Mouse (Mus musculus) liver, adult (tissue): ENCODE measurements around the gene AU040320.

ENCODE experiments used
- GATA4 ChIP-seq: IDR thresholded peaks from 2 replicates; pipeline ENCODE4 v1.6.1; 2014; ENCODE audit warnings: mild to moderate bottlenecking, low read length; ENCODE audit not compliant: insufficient replicate concordance

Gene AU040320

DNA sequence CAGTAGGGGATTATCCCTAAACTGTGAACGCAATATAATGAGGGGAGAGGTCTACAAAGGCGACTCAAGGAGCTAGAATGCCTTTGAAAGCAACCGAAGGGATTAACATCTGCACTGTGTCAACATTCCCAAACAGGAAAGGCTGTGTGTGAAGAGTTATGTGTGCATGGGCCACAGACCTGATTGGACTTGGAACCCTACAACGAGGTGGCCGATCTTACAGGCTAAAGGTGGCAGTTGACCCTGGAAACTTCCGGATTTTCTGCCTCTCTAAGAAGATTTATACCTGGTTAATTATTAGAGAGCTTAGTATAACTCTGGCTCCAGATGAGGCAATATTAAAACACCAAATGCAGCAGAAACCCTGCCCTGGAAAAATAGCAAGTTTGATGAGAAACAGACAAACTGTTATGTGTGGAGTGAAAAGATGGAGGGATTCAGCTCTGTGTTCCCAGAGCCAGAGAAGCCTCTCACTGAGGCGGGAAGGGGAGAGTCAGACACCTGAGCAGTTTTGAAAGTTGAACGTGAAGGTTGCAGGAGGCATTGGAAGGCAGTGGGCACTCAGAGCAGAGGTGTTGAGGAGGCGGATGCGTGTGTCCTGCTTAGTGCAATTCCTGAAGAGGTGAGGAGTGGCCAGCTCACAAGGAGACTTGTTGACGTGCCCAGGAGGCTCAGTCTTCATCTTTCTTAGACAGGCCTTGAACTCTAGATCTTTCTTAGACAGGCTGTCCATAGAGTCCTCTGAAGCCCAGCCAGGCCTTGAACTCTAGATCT lies 9.4 kb downstream of the AU040320 start:
- TF ChIP-seq GATA4 = no peak

DNA sequence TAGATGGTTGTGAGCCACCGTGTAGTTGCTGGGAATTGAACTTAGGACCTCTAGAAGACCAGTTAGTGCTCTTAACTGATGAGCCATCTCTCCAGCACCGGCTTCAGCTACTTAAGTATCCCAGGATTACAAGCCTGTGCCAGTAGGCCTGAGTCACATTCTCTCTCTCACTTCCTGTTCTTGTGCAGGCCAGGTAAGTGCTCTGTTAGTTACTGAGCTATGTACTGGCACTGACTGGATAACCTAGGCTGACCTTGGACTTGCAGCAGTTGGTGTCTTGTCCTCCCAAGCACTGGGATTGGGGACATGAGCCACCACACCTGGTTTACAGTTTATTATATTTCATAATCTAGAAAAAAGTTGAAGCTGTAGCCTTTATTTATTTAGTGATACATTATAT lies 10.1 kb downstream of the AU040320 start:
- no peak for TF ChIP-seq GATA4

DNA sequence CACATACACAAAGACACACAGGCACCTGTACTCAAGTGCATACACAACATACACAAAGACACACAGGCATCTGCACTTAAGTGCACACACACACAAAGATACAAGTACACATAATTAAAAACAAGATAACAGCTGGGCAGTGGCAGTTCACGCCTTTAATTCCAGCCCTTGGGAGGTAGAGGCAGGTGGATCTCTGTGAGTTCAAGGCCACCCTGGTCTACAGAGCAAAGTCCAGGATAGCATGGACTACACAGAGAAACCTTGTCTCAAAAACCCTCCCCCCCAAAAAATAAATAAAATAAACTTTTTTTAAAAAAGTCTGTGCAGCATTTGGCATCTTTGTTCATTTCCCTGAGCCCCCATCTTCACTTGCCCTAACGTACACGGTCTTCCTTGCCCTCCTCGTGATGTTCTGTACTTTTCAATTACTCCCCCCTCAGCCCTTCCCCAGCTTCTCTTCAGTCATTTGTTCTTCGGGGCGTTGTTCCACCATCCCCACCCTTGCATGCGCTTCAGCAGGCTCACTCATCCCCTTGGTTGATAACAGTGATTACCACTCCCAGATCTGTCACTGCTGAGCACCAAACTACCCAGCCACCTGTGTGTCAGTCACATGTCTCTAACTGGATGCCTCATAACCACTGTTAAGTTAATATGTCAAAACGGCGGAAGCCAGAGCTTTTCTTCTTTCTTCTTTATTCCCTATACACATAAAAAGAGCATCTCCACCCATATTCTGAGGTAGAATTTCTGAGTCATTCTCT lies 16.6 kb downstream of the AU040320 start:
- no peak for TF ChIP-seq GATA4

GRCm38 (mm10) chr4:126770831-126771230 lies 17.5 kb downstream of the AU040320 start:
- no peak for TF ChIP-seq GATA4

DNA sequence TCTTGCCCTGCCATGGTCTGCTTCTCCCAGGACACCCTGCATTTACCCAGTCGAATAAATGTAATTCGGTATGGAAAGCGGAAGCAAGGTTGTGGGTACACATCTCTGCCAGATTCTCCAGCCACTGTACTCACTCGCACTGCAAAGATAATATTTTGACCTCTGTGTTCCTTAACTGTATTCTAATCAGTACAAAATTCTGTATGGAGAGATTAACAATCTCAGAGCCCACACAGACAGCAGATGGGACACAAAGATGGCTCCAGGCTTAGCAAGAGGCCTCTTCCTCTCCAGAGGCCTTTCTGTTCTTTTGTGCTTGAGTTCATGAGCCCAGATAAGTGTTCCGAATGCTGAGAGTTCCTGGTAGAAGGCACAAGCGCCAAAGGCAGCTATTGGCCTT lies 20.5 kb downstream of the AU040320 start:
- no peak for TF ChIP-seq GATA4

- TF ChIP-seq GATA4 = no peak
These were observed 21.8 kb downstream of the AU040320 start for GRCm38 (mm10) chr4:126775182-126775581.

DNA sequence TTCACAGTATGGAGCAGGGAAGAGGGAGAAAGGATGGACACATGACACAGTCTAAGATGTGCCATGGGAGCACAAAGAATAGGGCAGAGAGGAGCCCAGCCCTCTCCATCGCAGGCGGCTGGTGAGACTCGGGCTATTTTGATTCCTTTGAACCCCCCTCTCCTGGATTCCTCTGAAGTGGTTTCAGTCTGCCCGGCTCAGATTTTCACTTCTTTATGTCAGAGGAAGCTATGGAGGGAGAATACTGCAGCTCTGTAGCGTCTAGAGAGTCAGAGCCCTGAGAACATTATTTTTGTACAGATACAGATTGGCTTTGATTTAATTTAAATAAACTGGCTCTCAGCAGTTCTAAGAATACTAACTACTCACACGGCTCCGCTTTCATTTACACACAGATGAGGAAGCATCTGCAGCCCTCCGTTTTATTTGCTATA lies 25.8 kb downstream of the AU040320 start:
- no peak for TF ChIP-seq GATA4

DNA sequence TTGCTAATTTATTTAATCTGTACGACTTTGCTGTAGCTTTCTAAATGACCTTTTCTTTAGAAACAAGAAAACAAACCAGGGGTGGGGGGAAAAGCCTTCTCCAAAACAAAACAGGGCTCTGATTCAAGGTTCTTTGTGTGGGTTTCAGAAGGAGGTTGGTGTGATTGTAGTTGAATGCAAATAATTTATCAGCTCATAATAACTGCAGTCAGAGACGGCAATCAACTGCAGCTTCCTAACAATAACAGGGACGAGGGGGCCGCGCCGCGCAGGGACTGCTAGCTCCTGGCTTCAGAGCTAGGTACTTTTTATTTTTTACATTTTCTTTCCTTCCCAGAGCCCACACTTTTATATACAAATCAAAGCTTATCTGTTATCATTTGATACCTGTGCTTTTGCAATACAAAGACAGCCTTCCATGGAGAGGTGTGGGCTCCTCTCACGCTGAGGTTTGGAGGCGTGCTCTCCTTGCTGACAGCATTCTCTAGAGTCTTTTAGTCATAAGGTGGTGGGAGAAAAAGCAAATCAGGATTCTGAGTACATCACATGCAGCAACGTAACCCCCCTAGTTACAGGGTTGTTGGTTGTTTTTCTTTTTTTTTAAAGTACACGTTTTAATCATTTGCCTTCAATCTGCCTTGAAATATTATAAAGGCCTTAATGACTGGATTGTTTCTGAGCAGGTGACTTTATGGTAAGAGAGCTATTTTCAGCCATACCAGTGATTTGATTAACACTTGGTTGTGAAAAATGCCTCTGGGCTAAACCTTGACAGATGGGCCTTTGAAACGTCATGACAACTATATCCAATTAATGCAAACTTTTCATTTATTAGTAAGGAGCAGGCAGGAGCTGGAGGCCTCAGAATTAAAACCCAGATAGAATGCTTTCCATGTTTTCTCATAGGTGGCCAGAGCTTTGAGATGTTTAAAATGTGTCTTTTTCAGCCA lies 26.8 kb downstream of the AU040320 start:
- no peak for TF ChIP-seq GATA4

- no peak for TF ChIP-seq GATA4
These were observed 28.5 kb downstream of the AU040320 start for GRCm38 (mm10) chr4:126781871-126782270.

DNA sequence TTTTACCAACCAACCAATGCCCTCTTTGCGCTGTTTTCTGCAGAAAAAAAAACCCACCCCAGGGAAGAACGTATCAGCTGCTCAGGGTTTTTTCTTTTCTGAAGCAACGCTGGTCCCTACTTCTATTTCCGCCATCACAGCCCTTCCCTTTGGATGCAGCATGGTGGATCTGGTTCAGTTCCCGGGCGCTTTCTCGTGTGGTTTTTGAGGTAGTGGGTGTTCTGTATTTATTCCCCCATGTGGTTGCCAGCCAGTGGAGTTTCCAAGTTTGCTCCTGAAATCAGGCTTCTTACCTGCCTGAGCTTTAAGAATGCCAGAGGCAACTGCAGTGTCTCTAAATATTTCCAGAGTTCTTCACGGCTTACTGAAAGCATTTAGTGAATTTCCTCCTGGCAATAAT lies 29.2 kb downstream of the AU040320 start:
- TF ChIP-seq GATA4 = no peak

DNA sequence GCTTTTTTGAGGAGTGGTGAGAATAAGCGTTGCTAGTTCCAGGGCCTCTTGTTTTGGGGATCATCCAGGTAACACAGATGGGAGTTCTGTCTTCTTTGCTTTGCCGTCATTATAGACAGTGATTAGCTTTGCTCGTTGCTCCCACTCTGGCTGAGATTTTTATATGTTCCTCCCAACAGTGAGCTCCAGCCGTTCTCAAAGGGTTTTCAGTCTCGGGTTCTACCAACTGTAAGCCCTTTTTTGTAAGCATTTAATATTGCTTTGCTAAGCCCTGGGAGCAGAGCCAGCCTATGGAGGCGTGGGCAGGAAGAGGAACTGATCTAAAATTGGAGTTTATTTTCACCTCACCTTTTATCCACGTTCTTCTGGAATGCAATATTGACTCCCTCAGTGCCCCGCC lies 29.7 kb downstream of the AU040320 start:
- no peak for TF ChIP-seq GATA4

- no peak for TF ChIP-seq GATA4
These were observed 39.2 kb downstream of the AU040320 start for GRCm38 (mm10) chr4:126792341-126793102.

- TF ChIP-seq GATA4 = no peak
These were observed 48.8 kb downstream of the AU040320 start for GRCm38 (mm10) chr4:126802174-126802573.

DNA sequence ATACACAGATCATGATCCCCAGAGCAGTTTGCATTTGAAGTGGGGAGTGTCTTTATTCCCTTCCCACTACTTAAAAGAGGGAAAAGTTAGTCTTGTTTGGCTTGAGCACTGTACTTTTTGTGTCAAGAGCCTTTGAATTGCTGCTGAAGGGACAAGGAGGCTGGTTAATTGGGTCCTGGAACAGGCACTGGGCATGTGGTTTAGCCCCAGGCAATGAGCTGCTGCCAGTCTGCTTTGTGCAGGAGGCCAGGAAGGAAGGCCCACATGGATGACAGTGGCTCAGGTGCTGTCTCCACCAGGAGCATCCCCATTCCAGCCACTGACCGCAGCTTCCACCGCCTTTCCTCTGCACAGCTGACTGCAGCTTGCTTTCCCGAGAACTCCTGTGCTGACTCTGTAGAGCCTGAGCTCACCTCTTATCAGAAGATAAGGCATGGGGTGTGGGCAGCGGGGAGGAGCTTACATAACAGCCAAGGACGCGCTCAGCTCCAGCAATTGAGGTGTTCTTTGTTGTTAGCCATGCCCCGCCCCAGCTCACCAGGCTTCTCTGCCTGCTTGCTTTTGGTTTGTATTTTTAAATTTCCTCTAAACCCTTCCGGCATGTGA lies 50.0 kb downstream of the AU040320 start:
- no peak for TF ChIP-seq GATA4

DNA sequence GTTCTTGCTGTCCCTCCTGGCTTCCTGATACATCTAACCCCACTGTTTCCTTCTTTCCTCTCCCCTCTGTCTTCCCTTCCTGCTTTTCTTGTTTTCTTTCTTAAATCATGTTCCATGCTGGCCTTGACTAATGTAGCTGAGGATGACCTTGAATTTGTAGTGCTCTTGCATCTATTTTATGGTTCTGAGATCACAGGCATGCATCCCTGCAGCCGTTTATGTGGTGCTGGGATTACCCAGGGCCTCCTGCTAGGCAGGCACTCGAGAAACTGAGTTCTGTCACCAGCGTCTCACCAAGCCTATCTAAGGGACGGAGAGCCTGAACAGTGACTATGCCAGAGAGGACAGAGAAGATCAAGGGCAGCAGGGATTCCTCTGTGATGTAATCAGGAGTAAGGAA lies 52.4 kb downstream of the AU040320 start:
- no peak for TF ChIP-seq GATA4
